Mouse (Mus musculus): Measurements from ENCODE around the gene Bclaf1. TPM values are rescaled to one million over a fixed set of nuclear protein-coding genes. Genes with fewer than 3 reads are reported as not detected.
A peak's percentile ranks its signal among the peaks of the same experiment; 100 is the strongest.

The Bclaf1 gene
- polyA plus RNA-seq, 1 experiment from 2014 or later, result 38.1 TPM

- H3K9ac ChIP-seq (ENCODE audit: low read depth, low read length), result peak overlapping the region; percentile 98; the same call in 1 of the 2 replicates
- TF ChIP-seq CTCF (IDR thresholded peaks at IDR 0.05; ENCODE audit: low read depth), result no peak
- WGBS, result 34% methylated on average over 13 of the region's 13 CpGs
- H3K9me3 ChIP-seq (ENCODE audit: control insufficient read depth), result no peaks in the 10 kb centered on the region
- peak overlapping the region; percentile 95 for H3K4me3 ChIP-seq (ENCODE audit: low read depth, low read length)
- H3K27ac ChIP-seq (ENCODE audit: low read depth, low read length), result 0 out of 2 replicates have a peak overlapping the region, but pooled peaks have one; percentile 35
- peak overlapping the region; percentile 74 for H3K4me2 ChIP-seq (replicated peaks; ENCODE audit: low read depth)
- no peak for ATAC-seq
- H3K27me3 ChIP-seq (replicated peaks; ENCODE audit: control insufficient read depth, insufficient read depth, low read length), result no peaks in the 10 kb centered on the region
- H3K4me1 ChIP-seq (replicated peaks; ENCODE audit: control insufficient read depth, insufficient read depth, low read length), result peaks cover 10% of the 10 kb centered on the region; the same call in 1 of the 2 replicates
- H3K36me3 ChIP-seq (ENCODE audit: control insufficient read depth, insufficient read depth), result peaks cover 5% of the 10 kb centered on the region; the same call in 1 of the 2 replicates
Measured at GRCm38 (mm10) chr10:20313447-20313846, 1.2 kb downstream of the Bclaf1 start.

GRCm38 (mm10) chr10:20313941-20314340 lies 1.7 kb downstream of the Bclaf1 start:
- H3K9ac ChIP-seq (ENCODE audit: low read depth, low read length), result no peak overlapping the region
- H3K4me2 ChIP-seq (replicated peaks; ENCODE audit: low read depth), result peak overlapping the region; percentile 74
- H3K27ac ChIP-seq (ENCODE audit: low read depth, low read length), result no peak overlapping the region
- no peak for TF ChIP-seq CTCF (IDR thresholded peaks at IDR 0.05; ENCODE audit: low read depth)
- H3K4me1 ChIP-seq (replicated peaks; ENCODE audit: control insufficient read depth, insufficient read depth, low read length), result peaks cover 10% of the 10 kb centered on the region; the same call in 1 of the 2 replicates
- 81% methylated on average over 4 of the region's 4 CpGs for WGBS
- H3K4me3 ChIP-seq (ENCODE audit: low read depth, low read length), result 0 out of 2 replicates have a peak overlapping the region, but pooled peaks have one; percentile 95
- H3K9me3 ChIP-seq (ENCODE audit: control insufficient read depth), result no peaks in the 10 kb centered on the region
- no peaks in the 10 kb centered on the region for H3K27me3 ChIP-seq (replicated peaks; ENCODE audit: control insufficient read depth, insufficient read depth, low read length)
- no peak for ATAC-seq
- H3K36me3 ChIP-seq (ENCODE audit: control insufficient read depth, insufficient read depth), result peaks cover 9% of the 10 kb centered on the region; the same call in 1 of the 2 replicates

- no peaks in the 10 kb centered on the region for H3K27me3 ChIP-seq (replicated peaks; ENCODE audit: control insufficient read depth, insufficient read depth, low read length)
- H3K27ac ChIP-seq (ENCODE audit: low read depth, low read length), result no peak overlapping the region
- ATAC-seq, result no peak
- H3K4me1 ChIP-seq (replicated peaks; ENCODE audit: control insufficient read depth, insufficient read depth, low read length), result peaks cover 10% of the 10 kb centered on the region; the same call in 1 of the 2 replicates
- no peak overlapping the region for H3K4me2 ChIP-seq (replicated peaks; ENCODE audit: low read depth)
- H3K9ac ChIP-seq (ENCODE audit: low read depth, low read length), result no peak overlapping the region
- TF ChIP-seq CTCF (IDR thresholded peaks at IDR 0.05; ENCODE audit: low read depth), result peak; percentile 51
- peaks cover 10% of the 10 kb centered on the region; the same call in 1 of the 2 replicates for H3K36me3 ChIP-seq (ENCODE audit: control insufficient read depth, insufficient read depth)
- no peak overlapping the region for H3K4me3 ChIP-seq (ENCODE audit: low read depth, low read length)
- WGBS, result 49% methylated on average over 2 of the region's 2 CpGs
- no peaks in the 10 kb centered on the region for H3K9me3 ChIP-seq (ENCODE audit: control insufficient read depth)
Measured at GRCm38 (mm10) chr10:20314797-20315196, 2.5 kb downstream of the Bclaf1 start.

- no peak for TF ChIP-seq CTCF (IDR thresholded peaks at IDR 0.05; ENCODE audit: low read depth)
- Histone ChIP-seq H3K9me3 (ENCODE audit: control insufficient read depth) (no peaks in the 10 kb centered on the region), H3K9ac (ENCODE audit: low read depth, low read length) (no peak overlapping the region), H3K36me3 (ENCODE audit: control insufficient read depth, insufficient read depth) (peaks cover 17% of the 10 kb centered on the region), H3K27ac (ENCODE audit: low read depth, low read length) (no peak overlapping the region), H3K4me2 (replicated peaks; ENCODE audit: low read depth) (no peak overlapping the region), H3K4me3 (ENCODE audit: low read depth, low read length) (no peak overlapping the region), H3K4me1 (replicated peaks; ENCODE audit: control insufficient read depth, insufficient read depth, low read length) (0 out of 2 replicates have a peak, but pooled peaks cover 3% of the 10 kb centered on the region), H3K27me3 (replicated peaks; ENCODE audit: control insufficient read depth, insufficient read depth, low read length) (no peaks in the 10 kb centered on the region)
- ATAC-seq, result no peak
- WGBS, result 83% methylated on average over 5 of the region's 5 CpGs
Measured at GRCm38 (mm10) chr10:20317466-20317865, 5.2 kb downstream of the Bclaf1 start.

GRCm38 (mm10) chr10:20326226-20326625 lies 14.0 kb downstream of the Bclaf1 start:
- no peak overlapping the region for H3K4me3 ChIP-seq (ENCODE audit: low read depth, low read length)
- no peak overlapping the region for H3K9ac ChIP-seq (ENCODE audit: low read depth, low read length)
- H3K4me1 ChIP-seq (replicated peaks; ENCODE audit: control insufficient read depth, insufficient read depth, low read length), result no peaks in the 10 kb centered on the region
- H3K27ac ChIP-seq (ENCODE audit: low read depth, low read length), result no peak overlapping the region
- no peak for TF ChIP-seq CTCF (IDR thresholded peaks at IDR 0.05; ENCODE audit: low read depth)
- H3K9me3 ChIP-seq (ENCODE audit: control insufficient read depth), result no peaks in the 10 kb centered on the region
- no peaks in the 10 kb centered on the region for H3K27me3 ChIP-seq (replicated peaks; ENCODE audit: control insufficient read depth, insufficient read depth, low read length)
- ATAC-seq, result no peak
- no peak overlapping the region for H3K4me2 ChIP-seq (replicated peaks; ENCODE audit: low read depth)
- H3K36me3 ChIP-seq (ENCODE audit: control insufficient read depth, insufficient read depth), result peaks cover 58% of the 10 kb centered on the region

- TF ChIP-seq CTCF (IDR thresholded peaks at IDR 0.05; ENCODE audit: low read depth), result no peak
- Histone ChIP-seq H3K36me3 (ENCODE audit: control insufficient read depth, insufficient read depth) (peaks cover 68% of the 10 kb centered on the region), H3K4me3 (ENCODE audit: low read depth, low read length) (no peak overlapping the region), H3K9ac (ENCODE audit: low read depth, low read length) (no peak overlapping the region), H3K4me2 (replicated peaks; ENCODE audit: low read depth) (no peak overlapping the region), H3K27ac (ENCODE audit: low read depth, low read length) (no peak overlapping the region), H3K4me1 (replicated peaks; ENCODE audit: control insufficient read depth, insufficient read depth, low read length) (no peaks in the 10 kb centered on the region), H3K27me3 (replicated peaks; ENCODE audit: control insufficient read depth, insufficient read depth, low read length) (no peaks in the 10 kb centered on the region), H3K9me3 (ENCODE audit: control insufficient read depth) (no peaks in the 10 kb centered on the region)
- ATAC-seq, result no peak
- 80% methylated on average over 2 of the region's 2 CpGs for WGBS
Measured at GRCm38 (mm10) chr10:20331262-20331661, 19.0 kb downstream of the Bclaf1 start.
